Mouse (Mus musculus) brain, embryonic 18.5 days (tissue): ENCODE data around the gene Sh2d1b1.

Experiments used
- DNase-seq: peaks from one replicate; pipeline ENCODE4 v3.0.0-alpha.2; 2012; ENCODE audit warnings: low read depth, low spot score

The Sh2d1b1 gene

GRCm38 (mm10) chr1:170324312-170324711 lies 47.2 kb downstream of the Sh2d1b1 start:
- DNase-seq = no peak

- DNase-seq = no peak
Observed at GRCm38 (mm10) chr1:170325277-170325676, 48.2 kb downstream of the Sh2d1b1 start.

GRCm38 (mm10) chr1:170331926-170332325 lies 54.8 kb downstream of the Sh2d1b1 start:
- DNase-seq = no peak

GRCm38 (mm10) chr1:170332775-170333174 lies 55.7 kb downstream of the Sh2d1b1 start:
- no peak for DNase-seq
